Mouse (Mus musculus): ENCODE measurements around the gene Thrap3.

DNA sequence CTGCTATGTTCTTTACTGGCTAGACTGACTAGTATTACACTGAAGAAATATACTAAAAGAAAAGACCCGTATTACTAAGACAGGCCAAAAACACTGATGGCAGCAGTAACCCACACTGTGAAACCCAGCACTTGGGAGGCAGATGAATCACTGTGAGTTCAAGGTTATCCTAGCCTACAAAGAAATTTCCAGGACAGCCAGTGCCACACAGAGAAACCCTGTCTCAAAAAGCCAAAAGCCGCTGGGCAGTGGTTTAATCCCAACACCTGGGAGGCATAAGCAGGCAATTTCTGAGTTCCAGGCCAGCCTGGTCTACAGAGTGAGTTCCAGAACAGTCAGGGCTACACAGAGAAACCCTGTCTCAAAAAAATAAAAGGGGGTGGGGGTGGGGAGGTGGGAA is 11.9 kb downstream of the Thrap3 start:
- TF ChIP-seq CTCF (IDR thresholded peaks at IDR 0.05; ENCODE audit: borderline replicate concordance, extremely low read depth, insufficient read depth, insufficient read length) (no peak), POLR2A (IDR thresholded peaks at IDR 0.05; ENCODE audit: borderline replicate concordance, extremely low read depth, insufficient read depth, insufficient read length, poor library complexity, severe bottlenecking) (no peak)
